Mouse (Mus musculus) inflammation-experienced regulatory T-cells, adult 6 months (primary cell): ENCODE data around the gene Egf. TPM values are rescaled to one million over a fixed set of nuclear protein-coding genes. Genes with fewer than 3 reads are reported as not detected.

Experiments used
- ATAC-seq: one replicate; pipeline ENCODE4 v1.8.0; 2017
- polyA plus RNA-seq, 3 experiments: library from polyadenylated mRNA; unstranded; fragments of 100-300 nt; shearing (Covaris generic); gene quantifications; one replicate each; pipeline ENCODE4 v1.2.1; 2017

The Egf gene
- polyA plus RNA-seq, 3 experiments from 2014 or later = 0.55 to 3.2 (median 0.93) TPM

DNA sequence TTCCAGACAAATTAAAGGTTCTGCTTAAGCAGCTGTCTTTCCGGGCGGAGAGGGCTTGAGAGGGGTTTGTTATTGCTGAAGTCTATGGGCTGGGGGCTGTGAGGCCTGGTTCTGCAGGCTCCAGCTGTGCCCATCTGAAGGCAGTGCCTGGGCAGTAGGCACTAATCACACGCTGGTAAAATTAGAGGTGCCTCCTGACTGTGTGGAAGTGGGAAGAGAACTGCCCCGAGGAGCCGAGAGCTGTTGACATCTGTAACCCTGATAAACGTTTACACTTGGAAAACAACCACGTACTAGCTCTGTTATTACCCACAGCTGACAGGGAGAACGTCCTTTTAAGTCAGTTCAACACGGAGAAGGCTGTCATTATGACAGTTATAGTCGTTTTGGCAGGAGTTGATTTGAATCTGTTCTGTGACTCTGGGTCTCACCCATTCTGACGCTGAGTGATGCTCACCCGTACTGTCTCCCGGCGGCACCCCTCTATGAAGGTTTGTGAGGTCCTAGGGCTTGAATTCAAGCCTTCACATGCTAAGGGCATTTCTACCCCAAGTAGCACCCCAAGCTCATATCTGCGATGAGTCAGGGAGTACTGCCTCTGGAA lies 40.5 kb downstream of the Egf start:
- no peak for ATAC-seq

DNA sequence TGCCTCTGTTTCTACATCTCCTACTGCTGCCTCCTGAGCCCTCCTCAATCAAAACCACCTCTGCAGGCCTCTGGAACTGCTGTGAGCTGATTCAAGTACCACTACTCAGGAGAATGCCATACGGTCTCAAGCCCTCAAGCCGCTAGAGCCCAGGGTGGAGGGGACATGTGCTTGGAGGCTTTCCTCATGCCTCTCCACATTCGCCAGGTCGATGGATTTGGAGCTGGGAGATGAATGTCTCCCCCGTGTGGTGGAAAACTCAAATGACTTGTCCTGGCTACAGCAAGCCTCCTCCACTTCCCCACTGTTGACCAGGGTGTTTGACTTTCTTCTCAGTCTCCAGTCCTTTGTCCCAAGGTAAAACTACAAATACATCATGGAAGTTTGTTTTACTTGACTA lies 47.0 kb downstream of the Egf start:
- ATAC-seq = peak; percentile 74

DNA sequence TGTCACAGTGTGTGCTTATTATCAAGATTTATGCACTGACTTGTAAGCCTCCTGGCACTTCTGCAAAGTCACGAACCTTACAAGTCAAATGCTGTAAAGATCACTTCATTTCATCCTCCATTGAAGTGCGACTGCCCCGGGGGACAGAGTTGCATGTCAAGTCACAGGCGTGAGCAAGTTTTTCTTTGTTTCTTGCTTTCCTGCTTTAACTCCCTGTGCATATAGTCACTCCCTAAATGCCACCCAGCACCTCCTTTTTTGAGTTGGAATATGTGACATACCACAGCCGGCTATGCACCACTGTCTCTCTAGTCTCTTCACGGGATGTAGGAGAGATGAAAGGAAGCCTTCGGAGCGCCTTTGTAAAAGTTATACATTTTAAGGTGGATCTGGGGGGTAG lies 56.2 kb downstream of the Egf start:
- no peak for ATAC-seq

DNA sequence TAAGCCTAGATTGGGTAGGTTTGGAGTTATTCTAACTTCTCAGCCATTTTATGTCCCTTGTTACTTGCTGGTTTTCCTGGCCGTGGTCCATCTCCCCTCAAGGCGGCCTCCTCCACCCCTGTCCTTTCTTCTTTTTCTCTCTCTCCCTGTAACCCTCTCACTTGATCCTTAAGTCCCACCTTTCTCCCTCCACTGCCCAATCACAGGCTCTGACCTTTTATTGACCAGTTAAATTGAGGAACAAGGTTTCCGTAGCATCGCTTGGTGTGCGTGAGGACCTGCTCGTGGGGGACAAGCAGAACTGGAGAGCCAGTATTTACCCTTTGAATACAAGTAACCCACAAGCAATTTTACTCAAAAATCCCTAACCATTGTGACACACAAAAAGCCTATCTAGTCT lies 56.8 kb downstream of the Egf start:
- no peak for ATAC-seq

DNA sequence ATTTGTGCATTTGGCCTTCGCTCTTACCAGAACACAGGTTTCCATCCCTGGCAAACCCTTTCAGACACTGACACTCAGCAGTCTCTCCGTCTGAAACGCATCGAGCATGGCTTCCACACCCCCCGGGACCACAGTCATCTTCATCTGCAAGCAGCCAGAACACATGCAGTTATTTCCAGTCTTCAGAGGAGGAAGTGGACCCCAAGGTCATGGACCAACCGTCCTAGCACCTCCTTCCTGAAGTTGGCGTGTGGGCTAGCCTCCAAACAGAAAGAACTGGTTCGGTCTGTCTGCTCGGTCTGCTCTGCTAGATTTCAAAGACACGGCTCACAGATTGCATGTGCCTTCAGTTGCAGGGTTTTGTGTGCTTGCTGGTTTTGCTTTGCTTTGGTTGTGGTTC lies 57.4 kb downstream of the Egf start:
- ATAC-seq = no peak

DNA sequence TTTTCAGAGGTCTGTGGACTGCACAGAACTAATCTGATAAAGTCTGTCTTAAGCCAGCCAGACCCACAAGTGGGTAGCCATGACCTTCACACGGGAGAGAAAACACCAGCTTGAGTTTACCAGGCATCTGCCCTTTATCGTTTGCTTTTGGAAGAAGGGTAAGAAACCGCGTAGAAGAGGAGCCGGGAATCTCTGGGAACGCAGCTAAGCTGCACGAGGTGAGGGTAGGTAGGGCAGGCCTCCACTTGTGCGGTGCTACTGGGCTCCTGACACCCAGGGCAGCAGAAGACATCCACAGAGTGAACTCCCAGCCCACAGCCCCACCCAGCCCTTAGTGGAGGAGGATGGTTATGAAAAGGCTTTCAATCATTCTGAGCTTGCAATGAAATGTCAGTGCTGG lies 59.2 kb downstream of the Egf start:
- ATAC-seq = no peak

DNA sequence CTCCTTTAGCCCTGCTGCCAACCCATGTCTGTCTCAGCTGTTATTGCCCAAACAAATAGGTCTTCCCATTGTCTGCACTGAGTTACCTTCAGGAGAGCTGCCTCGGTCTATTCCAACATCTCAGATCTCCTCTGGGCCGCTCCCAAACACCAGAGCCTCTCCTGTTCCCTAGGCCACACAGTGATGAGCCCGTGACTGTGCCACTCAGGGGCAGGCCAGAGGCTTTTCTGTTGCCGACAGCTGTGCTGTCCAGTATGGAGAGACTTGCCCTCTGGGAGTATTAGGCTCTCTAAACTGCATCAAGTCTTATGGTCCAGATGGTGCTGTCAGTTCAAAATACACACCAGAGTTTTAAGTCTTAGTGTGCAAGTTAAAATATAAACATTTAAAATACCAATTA lies 61.5 kb downstream of the Egf start:
- ATAC-seq = no peak

DNA sequence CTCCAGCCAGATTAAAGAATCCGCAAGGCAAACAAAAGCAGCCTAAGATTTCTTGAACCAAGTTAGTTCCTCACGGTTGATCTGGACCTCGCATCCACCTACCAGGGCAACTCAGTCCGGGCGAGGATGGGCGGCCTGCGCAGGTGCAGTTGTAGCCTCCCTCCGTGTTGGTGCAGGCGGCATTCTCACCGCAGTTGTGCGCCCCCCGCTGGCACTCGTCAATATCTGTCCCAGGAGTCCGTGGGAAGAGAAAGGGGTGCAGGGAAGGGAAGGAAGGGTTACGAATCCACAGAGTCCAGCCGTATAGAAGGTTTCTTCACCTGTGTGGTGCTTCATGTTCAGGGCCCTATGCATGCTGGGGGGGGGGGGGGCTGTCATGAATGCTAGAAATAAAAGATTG lies 62.3 kb downstream of the Egf start:
- ATAC-seq = no peak

DNA sequence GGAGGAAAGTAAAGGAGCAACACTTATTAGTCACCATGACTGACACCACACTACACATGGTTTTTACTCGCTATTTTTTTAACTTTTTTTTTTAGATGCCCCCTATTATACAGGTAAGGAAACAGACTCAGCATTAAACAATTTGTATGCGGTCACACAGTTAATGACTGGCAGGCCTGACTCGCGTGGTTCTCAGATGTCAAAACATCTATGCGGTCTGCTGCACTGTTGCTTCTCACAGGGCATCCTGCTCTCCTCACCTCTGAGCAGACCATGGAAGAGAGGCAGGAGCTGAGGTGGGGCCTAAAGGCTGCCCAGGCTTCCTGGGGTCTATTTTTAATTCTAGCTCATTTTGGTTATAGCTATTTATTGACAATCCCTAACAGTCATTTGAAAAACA lies 67.7 kb downstream of the Egf start:
- no peak for ATAC-seq

DNA sequence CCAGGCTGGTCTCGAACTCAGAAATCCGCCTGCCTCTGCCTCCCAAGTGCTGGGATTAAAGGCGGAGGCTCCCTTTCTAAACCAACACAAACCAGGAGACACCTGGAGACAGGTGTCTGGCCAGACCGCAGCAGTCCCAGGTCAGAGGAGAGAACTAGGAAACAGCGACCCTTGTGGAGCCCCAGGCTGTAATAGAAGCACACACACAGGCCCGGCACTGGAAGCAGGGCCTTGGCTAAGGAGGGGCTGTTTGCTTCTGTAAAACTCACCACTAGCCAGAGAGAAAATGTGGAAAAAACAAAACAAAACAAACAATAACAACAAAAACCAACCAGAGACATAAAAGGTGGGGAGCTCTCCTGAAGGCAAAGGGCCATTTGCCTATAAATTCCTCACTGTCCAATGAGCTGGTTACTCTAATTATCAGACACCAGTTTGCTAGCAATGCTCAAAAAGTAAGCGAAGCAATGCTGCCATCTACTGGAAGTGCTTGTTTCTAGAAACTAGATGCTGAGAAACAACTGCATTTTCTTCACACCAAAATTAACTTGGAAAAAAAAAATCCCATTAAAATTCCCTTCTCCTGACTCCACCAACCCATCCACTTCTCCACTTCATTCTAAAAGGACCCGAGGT lies 68.3 kb downstream of the Egf start:
- ATAC-seq = peak; percentile 77

DNA sequence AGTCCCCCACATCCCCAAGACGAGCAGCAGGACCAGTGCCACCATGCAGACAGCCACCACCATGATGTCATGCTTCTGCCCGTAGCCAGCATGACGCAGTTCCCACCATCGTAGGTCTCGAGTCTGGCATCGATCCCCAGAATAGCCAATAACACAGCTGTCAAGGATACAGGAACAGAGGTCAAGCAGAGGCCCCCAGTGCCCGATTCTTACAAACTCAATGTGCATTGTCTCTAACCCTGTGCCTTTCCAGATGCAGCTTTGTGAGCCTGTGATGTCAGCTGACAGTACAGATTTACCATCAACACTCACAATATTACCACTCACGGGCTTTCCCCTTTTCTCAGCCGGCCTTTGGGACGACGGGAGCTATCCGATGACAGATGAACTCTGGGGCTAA lies 68.9 kb downstream of the Egf start:
- no peak for ATAC-seq

DNA sequence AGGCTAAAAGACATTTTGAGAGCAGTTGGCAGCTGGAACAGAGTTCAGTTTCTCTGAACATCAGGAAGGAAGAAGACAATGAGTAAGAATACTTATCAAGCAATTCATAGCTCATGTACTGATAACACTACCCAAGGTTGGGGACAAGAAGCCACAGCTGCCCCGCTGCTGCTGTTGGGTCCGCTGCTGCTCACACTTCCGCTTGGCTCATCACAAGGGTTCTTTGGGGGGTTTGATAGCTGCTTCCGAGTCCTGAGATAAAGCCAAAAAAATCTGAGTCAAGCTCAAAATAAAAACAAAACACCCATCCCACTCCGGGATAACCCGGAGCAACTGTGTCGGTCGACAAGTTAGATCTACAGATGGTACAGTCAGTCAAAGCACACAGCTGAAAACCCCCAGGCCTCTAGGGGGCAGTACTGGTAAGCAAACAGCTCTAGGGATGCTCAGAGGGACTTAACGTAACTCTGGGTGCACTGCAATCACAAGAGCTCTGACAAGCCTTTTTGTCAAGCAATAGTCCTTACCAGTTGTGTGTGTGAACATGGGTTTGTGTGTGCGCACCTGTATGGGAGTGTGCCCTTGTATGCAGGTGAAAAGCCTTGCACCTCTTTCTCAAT lies 71.9 kb downstream of the Egf start:
- ATAC-seq = no peak

DNA sequence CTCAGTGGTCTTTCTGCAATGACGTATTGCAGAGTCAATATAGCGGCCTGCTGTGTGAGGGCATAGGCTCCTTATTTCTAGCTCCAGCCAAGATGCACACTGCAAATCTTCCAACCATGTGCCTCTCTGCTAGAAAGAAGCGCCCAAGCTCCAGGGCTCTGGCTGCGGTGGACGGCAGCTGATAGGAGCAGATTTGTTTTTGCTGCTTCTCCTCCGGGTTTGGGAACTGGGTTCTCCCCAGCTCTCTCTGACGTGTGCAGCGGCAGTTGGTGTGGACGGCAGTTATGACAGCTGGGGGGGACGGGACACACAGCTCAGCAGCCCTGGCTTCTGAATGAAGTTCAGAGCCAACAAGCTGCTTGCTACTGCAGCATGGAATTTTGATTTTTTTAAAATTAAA lies 72.7 kb downstream of the Egf start:
- no peak for ATAC-seq

DNA sequence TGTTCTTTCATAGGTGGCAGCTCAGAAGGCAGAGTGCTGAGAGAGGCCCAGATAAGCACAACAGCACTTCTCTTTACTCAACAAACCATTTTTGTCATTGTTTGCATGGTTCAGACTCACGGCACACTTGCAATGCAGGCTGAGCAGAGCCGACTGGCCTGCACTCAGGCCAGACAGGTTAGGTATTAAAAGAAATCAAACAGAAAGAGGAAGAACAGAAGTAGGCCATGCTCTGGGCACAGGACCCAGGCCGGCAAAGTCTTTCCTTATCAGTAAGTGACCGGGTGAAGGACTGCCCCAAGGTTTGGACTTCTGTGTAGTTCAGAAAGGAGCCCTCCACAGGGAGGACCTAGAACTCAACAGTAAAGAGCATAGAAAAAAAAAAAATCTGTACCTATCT lies 73.3 kb downstream of the Egf start:
- ATAC-seq = no peak

DNA sequence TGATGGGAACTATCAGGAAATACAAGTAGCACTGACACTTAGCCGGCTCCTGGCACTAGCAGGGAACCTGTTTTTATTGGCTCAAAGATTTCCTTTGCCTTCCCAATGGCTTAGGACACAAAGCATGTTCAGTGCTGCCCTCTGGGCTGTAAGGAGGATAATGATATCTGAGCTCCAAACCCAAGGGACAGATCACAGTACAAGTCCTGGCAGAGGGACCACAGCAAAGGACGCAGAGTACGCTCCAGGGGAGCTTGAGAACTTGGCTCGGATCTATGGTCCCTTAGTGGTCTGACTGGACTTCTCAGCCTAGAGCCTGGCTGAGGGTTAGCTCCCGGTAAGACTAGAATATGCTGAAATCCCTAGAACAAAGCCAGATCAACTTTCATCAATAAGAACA lies 74.9 kb downstream of the Egf start:
- no peak for ATAC-seq

DNA sequence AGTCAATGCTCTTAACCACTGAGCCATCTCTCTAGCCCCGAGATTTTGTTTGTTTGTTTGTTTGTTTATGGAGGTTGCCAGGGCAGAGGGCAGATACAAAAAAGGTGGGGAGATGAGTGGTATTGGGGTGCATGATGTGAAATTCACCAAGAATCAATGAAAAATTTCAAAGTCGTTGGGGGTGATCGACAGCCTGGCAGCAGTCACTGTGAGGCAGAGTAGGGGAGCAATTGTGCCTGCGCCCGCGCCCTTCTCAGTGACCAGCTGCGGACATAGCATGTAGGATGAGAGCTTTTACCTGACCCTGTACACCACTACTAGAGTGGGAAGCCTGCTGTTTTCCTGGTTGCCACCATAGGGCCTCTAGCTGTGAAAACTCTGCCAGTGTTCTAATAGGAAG lies 79.2 kb downstream of the Egf start:
- no peak for ATAC-seq

DNA sequence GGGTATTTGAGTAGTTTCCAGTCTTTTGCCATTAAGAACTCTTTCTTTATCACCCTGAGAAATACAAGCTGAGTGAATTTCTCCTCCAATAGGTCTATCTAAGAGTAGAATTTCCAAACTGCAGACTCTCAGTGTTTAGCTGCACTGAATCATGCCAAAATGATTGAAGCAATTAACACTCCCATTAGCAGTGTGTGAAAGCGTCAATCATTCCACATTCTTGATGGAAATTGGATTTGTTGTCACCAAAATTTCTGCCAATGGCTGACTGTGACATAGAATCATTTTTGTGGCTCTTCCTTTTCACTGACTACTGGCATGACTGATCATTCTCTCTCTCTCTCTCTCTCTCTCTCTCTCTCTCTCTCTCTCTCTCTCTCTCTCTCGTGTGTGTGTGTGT lies 91.2 kb downstream of the Egf start:
- ATAC-seq = no peak

DNA sequence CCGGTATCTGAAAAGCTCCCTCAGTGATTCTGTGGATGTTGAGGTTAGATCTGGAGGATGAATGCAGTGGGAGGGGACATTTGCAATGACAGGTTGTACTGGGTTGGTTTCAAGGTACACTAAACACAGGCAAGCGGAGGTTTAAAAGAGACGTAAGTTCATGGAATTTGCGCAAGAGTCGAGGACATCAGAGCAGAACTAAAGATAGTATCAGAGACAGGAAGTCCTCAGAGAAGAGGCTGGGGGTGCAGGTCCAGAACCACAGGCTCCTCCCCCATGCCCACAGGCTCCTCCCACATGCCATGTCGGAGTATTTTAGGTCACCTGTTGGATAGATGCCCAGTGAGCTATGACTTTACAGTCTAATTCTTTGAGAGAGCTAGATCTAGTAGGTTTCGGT lies 96.3 kb downstream of the Egf start:
- ATAC-seq = peak; percentile 92

DNA sequence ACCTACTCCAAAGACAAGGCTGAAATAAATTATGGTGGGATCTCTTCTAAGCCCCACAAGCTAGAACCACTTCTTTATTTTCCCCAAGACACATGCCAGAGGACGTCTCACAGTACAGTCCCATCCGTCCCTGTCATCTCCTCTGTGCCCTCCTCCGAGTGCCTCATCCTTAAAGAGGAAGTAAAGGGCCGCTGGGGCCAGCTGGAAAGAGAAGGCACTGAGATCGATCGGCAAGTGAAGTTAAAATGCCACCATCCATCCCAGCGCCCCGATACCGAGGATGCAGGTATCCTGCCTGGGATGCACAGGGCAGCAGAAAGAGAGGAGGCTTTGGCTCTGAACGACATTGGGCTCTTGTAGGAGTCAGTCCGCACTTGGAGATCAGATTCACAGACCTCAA lies 97.3 kb downstream of the Egf start:
- ATAC-seq = no peak

DNA sequence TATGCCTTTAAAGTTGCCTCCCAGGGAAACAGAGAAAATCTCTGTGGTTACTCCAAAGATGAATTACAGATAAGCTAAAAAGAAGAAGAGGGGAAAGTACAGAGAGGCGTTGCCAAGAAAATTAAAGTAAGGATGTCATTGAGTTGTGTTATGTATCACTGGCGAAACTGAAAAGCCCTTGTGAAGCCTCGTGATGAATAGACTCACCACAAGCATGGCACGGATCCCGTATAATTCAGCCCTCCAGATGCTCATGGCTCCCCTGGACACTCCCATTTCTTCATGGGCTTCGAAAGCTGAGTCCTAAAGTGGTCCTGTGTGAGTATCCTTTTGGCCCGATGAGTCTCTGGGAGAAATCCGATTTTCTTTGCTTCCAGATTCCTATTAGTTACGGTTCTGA lies 97.9 kb downstream of the Egf start:
- ATAC-seq = no peak

DNA sequence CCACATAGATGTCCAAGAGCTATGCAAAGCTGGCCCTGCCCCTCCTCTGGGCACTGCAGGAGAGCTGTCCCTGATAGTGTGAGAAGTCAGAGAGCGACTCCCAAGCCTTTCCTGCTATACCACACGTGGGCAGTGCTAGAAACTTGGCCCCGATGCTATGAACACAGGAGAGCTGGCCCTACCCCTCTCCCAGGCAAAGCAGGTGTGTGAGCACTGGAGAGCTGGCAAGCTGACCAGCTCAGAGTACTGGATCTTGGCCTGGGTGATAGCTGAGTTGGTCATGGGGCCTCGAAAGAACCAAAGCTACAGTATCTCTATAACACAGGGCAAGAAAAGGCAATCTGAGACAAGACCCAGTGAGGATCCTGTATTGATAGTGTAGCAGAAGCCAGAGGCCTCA lies 98.6 kb downstream of the Egf start:
- no peak for ATAC-seq

DNA sequence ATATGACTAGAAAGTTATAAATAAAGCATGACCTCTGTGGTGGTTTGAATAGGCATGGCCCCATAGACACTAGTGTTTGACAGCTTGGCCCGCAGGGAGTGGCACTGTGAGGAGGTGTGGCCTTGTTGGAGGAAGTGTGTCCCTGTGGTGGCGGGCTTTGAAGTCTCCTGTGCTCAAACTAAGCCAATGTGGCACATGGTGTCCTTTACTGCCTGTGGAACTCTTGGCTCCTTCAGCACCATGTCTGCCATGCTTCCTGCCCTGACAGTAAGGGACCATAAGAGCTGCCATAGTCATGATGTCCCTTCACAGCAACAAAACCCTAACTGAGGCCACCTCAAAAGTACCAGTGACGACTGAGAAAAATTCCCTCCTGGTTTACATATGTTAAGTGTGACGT lies 102.6 kb downstream of the Egf start:
- ATAC-seq = no peak

DNA sequence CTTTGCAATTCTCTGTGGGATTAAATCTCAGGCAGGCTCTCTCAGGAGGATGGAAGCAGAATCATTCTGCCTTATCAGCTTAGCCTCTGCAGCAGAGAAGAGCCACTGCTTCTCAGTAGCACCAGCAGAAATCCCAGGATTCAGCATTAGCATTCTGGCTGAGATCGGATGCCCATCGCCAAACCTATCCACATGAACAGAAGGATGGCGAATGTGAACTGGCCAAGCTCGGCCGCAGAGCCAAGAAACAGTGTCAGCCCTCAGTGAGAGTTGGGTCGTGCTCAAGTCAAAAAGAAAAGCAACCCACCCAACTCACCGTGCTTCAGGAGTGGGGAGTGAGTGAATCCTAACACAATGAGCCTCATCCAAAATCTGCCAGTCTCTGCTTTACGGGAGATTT lies 103.4 kb downstream of the Egf start:
- no peak for ATAC-seq

DNA sequence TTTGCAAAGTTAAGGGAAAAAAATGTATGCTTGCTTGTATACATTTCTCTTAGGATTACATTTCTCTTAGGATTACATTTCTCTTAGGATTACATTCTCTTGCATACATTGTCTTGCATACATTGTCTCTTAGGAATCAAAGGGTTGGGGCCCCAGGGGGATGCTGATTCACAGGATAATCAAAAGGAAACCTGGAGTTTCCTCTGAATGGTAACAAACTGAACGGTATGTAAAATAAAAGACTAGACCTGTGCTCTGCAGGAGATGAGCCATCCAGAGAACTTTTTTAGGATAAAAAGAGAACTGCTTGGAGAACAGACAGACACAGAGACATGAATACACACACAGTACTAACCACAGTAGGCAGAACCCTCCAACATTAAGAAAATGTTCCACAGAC lies 104.2 kb downstream of the Egf start:
- ATAC-seq = no peak

DNA sequence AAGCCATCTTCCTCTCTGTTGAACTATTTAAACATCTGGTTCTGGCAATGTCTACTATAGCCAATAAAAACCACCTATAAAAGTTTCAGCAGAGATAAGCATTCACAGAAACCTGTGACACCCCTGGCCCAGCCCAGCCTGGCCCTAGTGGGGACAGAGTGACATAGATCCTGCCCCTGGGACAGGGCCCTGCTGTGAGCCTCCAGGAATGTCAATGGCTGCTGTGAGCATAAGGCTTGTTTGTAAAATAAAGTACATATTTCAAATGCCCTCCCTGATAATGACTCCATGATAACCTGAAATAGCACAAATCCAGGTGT lies 104.9 kb downstream of the Egf start:
- ATAC-seq = no peak
